Mouse (Mus musculus): ENCODE measurements around the gene Rangrf. TPM values are rescaled to one million over a fixed set of nuclear protein-coding genes. Genes with fewer than 3 reads are reported as not detected.

The Rangrf gene
- total RNA-seq, 2 experiments from 2014 or later, result 54.2 to 57.7 TPM

Small RNA genes within 50 kb of the gene (microRNA-seq; reads per million reads assigned to microRNA genes)
- gene Mir3062, result 0 to 0.64 reads per million in 2 experiments

Other genes starting within 250 kb of the Rangrf start
- 10 to 100 TPM; 54.3 to 61.1 TPM for gene Ndel1, start 103.3 kb downstream of the Rangrf start, total RNA-seq (2021)
- gene Rnf222, start 86.6 kb downstream of the Rangrf start, total RNA-seq (2021), result not detected
- 100 to 1,000 TPM; 791 to 878 TPM for gene Rpl26, start 73.6 kb downstream of the Rangrf start, total RNA-seq (2021)
- not detected for gene Odf4, start 48.1 kb downstream of the Rangrf start, total RNA-seq (2021)
- gene Arhgef15, start 17.7 kb downstream of the Rangrf start, total RNA-seq (2021), result 10 to 100 TPM; 10.7 to 13.8 TPM
- gene Slc25a35, start 7.1 kb downstream of the Rangrf start, total RNA-seq (2021), result 1 to 10 TPM; 4.3 to 5.7 TPM
- gene Pfas, start 33.3 kb upstream of the Rangrf start, total RNA-seq (2021), result 1 to 10 TPM; 5.6 to 7.3 TPM
- gene Ctc1, start 40.7 kb upstream of the Rangrf start, total RNA-seq (2021), result 1 to 10 TPM; 7.5 to 8.1 TPM
- gene Aurkb, start 70.5 kb upstream of the Rangrf start, total RNA-seq (2021), result 1 to 10 TPM; 4.2 to 4.4 TPM
- gene Borcs6, start 84.5 kb upstream of the Rangrf start, total RNA-seq (2021), result 10 to 100 TPM; 13.5 to 14.3 TPM
- 1 to 10 TPM; 2.9 to 4.7 TPM for gene Tmem107, start 95.6 kb upstream of the Rangrf start, total RNA-seq (2021)
- 10 to 100 TPM; 37.9 to 39.7 TPM for gene Vamp2, start 113.3 kb upstream of the Rangrf start, total RNA-seq (2021)
- 10 to 100 TPM; 22.1 to 77.5 TPM for gene Per1, start 120.0 kb upstream of the Rangrf start, total RNA-seq (2021)
- under 1 TPM in 1 of 2 experiments, not detected in 1; 0.10 TPM for gene Hes7, start 145.2 kb upstream of the Rangrf start, total RNA-seq (2021)
- gene 9130213A22Rik, start 147.4 kb upstream of the Rangrf start, total RNA-seq (2021), result under 1 TPM in 1 of 2 experiments, not detected in 1; 0.18 TPM
- not detected for gene Aloxe3, start 150.7 kb upstream of the Rangrf start, total RNA-seq (2021)
- not detected for gene Alox12b, start 181.8 kb upstream of the Rangrf start, total RNA-seq (2021)
- not detected for gene Alox8, start 222.7 kb upstream of the Rangrf start, total RNA-seq (2021)